Comparison of ENCODE assay signal across 8 mouse cellular contexts in the genomic region with DNA sequence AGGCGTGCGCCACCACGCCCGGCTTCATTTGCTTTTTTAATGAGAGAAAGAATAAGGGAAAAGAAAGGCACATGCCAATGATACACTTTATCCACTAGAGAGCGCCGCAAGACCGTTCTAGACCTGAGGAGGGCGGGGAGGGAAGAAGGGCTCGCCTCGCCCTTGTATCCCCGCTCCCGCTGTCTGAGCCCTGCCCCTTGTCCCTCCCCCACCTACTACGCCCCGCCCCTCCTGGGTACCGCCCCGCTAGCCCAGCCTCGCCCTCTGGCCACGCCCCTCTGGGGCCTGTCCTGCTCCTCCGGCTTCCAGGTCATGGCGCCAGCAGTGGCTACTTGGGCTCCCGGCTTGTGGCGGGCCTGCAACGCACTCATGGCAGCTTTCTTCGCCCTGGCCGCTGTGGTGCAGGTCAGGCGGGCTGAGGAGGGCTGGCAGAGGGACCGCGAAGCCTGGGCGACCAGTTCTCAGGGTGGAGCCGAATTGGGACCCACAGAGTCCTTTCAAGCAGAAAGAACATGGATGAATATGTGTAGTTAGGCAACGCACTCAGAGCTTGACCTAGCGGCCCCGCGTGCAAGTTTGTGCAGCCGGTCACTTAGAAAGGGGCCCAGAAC. TPM values are rescaled to one million over a fixed set of nuclear protein-coding genes. Genes with fewer than 3 reads are reported as not detected.
DNase-seq lines count a peak whose midpoint lies in the region; ATAC-seq lines count a peak whose summit lies in the region.

Gene Tmem220, plus strand, starts transcription at position 288 of the 611 bp plus-strand sequence.

- no peaks in the 10 kb centered on the region for H3K27me3 ChIP-seq in hindbrain, embryonic 11.5 days (ENCODE audit: control insufficient read depth, insufficient read depth, low read length)

- peak; percentile 97 for ATAC-seq in hindbrain, embryonic 11.5 days (ENCODE audit: low FRiP score)

- peak within 1 kb of the TSS; percentile 27; the same call in 1 of the 2 replicates for H3K27ac ChIP-seq in hindbrain, embryonic 11.5 days (ENCODE audit: low read depth, low read length)

- WGBS in hindbrain, embryonic 11.5 days: under 1% methylated on average over 32 of the region's 35 CpGs

- DNase-seq in Muller cell, postnatal 12 days (ENCODE audit: inconsistent ontology term): peak; percentile 99
- peak; percentile 91 for DNase-seq in cerebellum, adult 9-11 months
- DNase-seq in frontal cortex, adult 2 months (ENCODE audit: extremely low spot score in 1 of 2, low spot score in 1 of 2): peak; percentile 74 to 89
- DNase-seq in hindbrain, embryonic 11.5 days (ENCODE audit: low spot score): peak; percentile 95
- peak; percentile 77 to 87 for DNase-seq in layer of hippocampus, postnatal 10 days (ENCODE audit: low spot score in 2 of 2)
- DNase-seq in lung, postnatal 10 days: peak; percentile 95
- peak; percentile 95 for DNase-seq in ovary, postnatal 36 days (ENCODE audit: low spot score)
- peak; percentile 92 for DNase-seq in thymus, postnatal 25 days

- no peaks in the 10 kb centered on the region; the same call in none of the 2 replicates for H3K4me1 ChIP-seq in hindbrain, embryonic 11.5 days (replicated peaks; ENCODE audit: control insufficient read depth, insufficient read depth, low read length)

- peak within 1 kb of the TSS; percentile 38 for H3K4me3 ChIP-seq in hindbrain, embryonic 11.5 days (ENCODE audit: low read depth, low read length)

- H3K36me3 ChIP-seq in hindbrain, embryonic 11.5 days (ENCODE audit: control insufficient read depth, insufficient read depth, low read length): no peaks in the 10 kb centered on the region

- H3K4me2 ChIP-seq in hindbrain, embryonic 11.5 days (replicated peaks; ENCODE audit: low read depth, low read length): peak within 1 kb of the TSS; percentile 57

- no peaks in the 10 kb centered on the region for H3K9me3 ChIP-seq in hindbrain, embryonic 11.5 days (ENCODE audit: control insufficient read depth, low read length)

- peak within 1 kb of the TSS; percentile 58 for H3K9ac ChIP-seq in hindbrain, embryonic 11.5 days (ENCODE audit: low read depth, low read length)

RNA-seq across cellular contexts. Expression of gene Tmem220, which starts in this region (rescaled TPM):
- polyA plus RNA-seq in frontal cortex, adult 2 months (2012; rRNA removed): 0.74 and 0.97 TPM in 2 replicates
- 1.4 and 1.5 TPM in 2 replicates for polyA plus RNA-seq in hindbrain, embryonic 11.5 days (2014; fragmentation: Nextera tagmentation; extraction: Ambion mirVana)
- 1 to 10 TPM in 1 of 2 experiments, under 1 TPM in 1; 0.27 to 1.1 TPM for total RNA-seq in layer of hippocampus, postnatal 10 days (2021)

Comparison
In these comparisons a context has a peak if more than half of its experiments do, and no peak if none do; other contexts are left out.
1. Peak in every context shown above with its lines: DNase-seq, ATAC-seq, H3K4me3 ChIP-seq and H3K27ac ChIP-seq.
2. Peak in DNase-seq in frontal cortex, adult 2 months; RNA of the gene not detected or under 1 TPM.